Mouse (Mus musculus) MEL (cell line): ENCODE data around the gene Xpa.

Source experiments
- CTCF ChIP-seq, 3 experiments: IDR thresholded peaks in 2 of 3; conservative IDR thresholded peaks in 1 of 3; 2 replicates each; pipeline ENCODE4 v1.5.1; 2011 to 2012; ENCODE audit warnings: low read length in 3 of 3, low read depth in 2 of 3, mild to moderate bottlenecking in 2 of 3, improper control_type of control experiment in 1 of 3, inconsistent platforms in 1 of 3, mixed read lengths in 1 of 3, moderate library complexity in 1 of 3; ENCODE audit not compliant: control insufficient read depth in 1 of 3, insufficient read depth in 1 of 3, poor library complexity in 1 of 3, severe bottlenecking in 1 of 3
- KAT2A ChIP-seq: conservative IDR thresholded peaks from 2 replicates; pipeline ENCODE4 v1.6.1; 2012; ENCODE audit warnings: low read depth, low read length, improper control_type of control experiment, inconsistent platforms
- MAFK ChIP-seq: IDR thresholded peaks from 2 replicates; pipeline ENCODE4 v1.6.1; 2011; ENCODE audit warnings: low read depth, mild to moderate bottlenecking, low read length, improper control_type of control experiment, borderline replicate concordance
- POLR2A ChIP-seq, 2 experiments: IDR thresholded peaks; 2 replicates each; pipeline ENCODE4 v1.6.1; 2011 to 2012; ENCODE audit warnings: low read length in 2 of 2, mild to moderate bottlenecking in 2 of 2, control low read depth in 1 of 2, improper control_type of control experiment in 1 of 2, low read depth in 1 of 2, moderate library complexity in 1 of 2; ENCODE audit not compliant: control insufficient read depth in 1 of 2, insufficient read depth in 1 of 2, poor library complexity in 1 of 2
- USF2 ChIP-seq, 2 experiments: IDR thresholded peaks; 2 replicates each; pipeline ENCODE4 v1.6.1; 2011 to 2012; ENCODE audit warnings: improper control_type of control experiment in 2 of 2, low read length in 2 of 2, borderline replicate concordance in 1 of 2, inconsistent platforms in 1 of 2, low read depth in 1 of 2, mild to moderate bottlenecking in 1 of 2; ENCODE audit not compliant: insufficient read depth in 1 of 2

DNA sequence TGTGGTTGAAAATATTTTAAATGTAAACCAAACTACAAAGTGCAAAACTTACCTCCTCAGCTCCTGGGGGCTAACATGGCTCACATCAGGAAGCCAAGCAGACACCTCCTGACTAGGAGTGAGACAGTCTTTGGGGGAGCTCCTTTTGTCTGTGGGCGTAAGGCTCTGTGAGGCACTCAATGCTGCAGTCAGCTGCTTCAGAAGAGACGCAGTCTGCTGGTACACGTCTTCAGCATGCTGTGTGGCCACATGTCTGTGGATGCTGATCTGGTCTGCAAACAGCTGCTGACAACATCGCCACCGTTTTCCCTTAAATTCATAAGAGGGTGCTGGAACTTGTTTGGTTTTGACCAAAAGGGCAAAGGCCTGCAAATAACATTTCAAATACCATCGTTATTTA lies 64.3 kb downstream of the Xpa start:
- no peak for TF ChIP-seq MAFK
- TF ChIP-seq KAT2A, result no peak
- no peak for TF ChIP-seq POLR2A (IDR thresholded peaks at IDR 0.05; ENCODE audit: control insufficient read depth in 1 of 2, insufficient read depth in 1 of 2, low read depth in 1 of 2, low read length in 2 of 2, poor library complexity in 1 of 2)
- no peak for TF ChIP-seq USF2 (IDR thresholded peaks at IDR 0.05; ENCODE audit: borderline replicate concordance in 1 of 2, insufficient read depth in 1 of 2, low read depth in 1 of 2, low read length in 2 of 2)
- TF ChIP-seq CTCF (IDR thresholded peaks at IDR 0.05 in 2 of 3, conservative IDR thresholded peaks at IDR 0.05 in 1 of 3; ENCODE audit: control insufficient read depth in 1 of 3, insufficient read depth in 1 of 3, low read depth in 2 of 3, low read length in 3 of 3, poor library complexity in 1 of 3, severe bottlenecking in 1 of 3), result no peak
